Mouse (Mus musculus): ENCODE results near the gene Plscr3.
"Not testable (repeated sequence)": the region's sequence is repeated elsewhere in the genome, so short reads cannot be mapped to it uniquely, and the experiment has no call there.

Plscr3 gene

GRCm38 (mm10) chr11:69834001-69834549 is 12.1 kb upstream of the Plscr3 start:
- DNase-seq, result peak; percentile 57

GRCm38 (mm10) chr11:69835326-69835965 is 10.7 kb upstream of the Plscr3 start:
- DNase-seq, result peak; percentile 64

GRCm38 (mm10) chr11:69835966-69836335 is 10.2 kb upstream of the Plscr3 start:
- DNase-seq, result peak; percentile 71

GRCm38 (mm10) chr11:69836703-69837576 is 9.2 kb upstream of the Plscr3 start:
- peak; percentile 84 for DNase-seq

GRCm38 (mm10) chr11:69837604-69837951 is 8.6 kb upstream of the Plscr3 start, which contains the start of gene Nlgn2:
Nlgn2 (minus strand) TSS chr11:69837784.
- no peak for DNase-seq

- DNase-seq, result peak; percentile 98
Observed at GRCm38 (mm10) chr11:69837952-69838713, 8.0 kb upstream of the Plscr3 start, which contains the start of gene Tmem256. Tmem256 (plus strand) TSS chr11:69838514.

GRCm38 (mm10) chr11:69838714-69839104 is 7.5 kb upstream of the Plscr3 start:
- DNase-seq, result no peak

- DNase-seq, result peak; percentile 62
Observed at GRCm38 (mm10) chr11:69846738-69847688, 837 bp downstream of the Plscr3 start.

- DNase-seq, result peak; percentile 86
Observed at GRCm38 (mm10) chr11:69848021-69848420, 1.8 kb downstream of the Plscr3 start.

- DNase-seq, result peak; percentile 15
Observed at GRCm38 (mm10) chr11:69849128-69849527, 3.0 kb downstream of the Plscr3 start.

- DNase-seq, result no peak
Observed at GRCm38 (mm10) chr11:69849884-69850283, 3.7 kb downstream of the Plscr3 start.

GRCm38 (mm10) chr11:69850754-69851153 is 4.6 kb downstream of the Plscr3 start:
- no peak for DNase-seq

GRCm38 (mm10) chr11:69853994-69854393 is 7.8 kb downstream of the Plscr3 start:
- no peak for DNase-seq

- no peak for DNase-seq
Observed at GRCm38 (mm10) chr11:69854680-69855079, 8.5 kb downstream of the Plscr3 start.

- peak; percentile 63 for DNase-seq
Observed at GRCm38 (mm10) chr11:69855347-69855746, 9.2 kb downstream of the Plscr3 start.

- no peak for DNase-seq
Observed at GRCm38 (mm10) chr11:69858113-69858998, 12.2 kb downstream of the Plscr3 start, which contains the start of gene Tnk1. Tnk1 (minus strand) TSS chr11:69858730.

- not testable (repeated sequence) for DNase-seq
Observed at GRCm38 (mm10) chr11:69863729-69864128, 17.6 kb downstream of the Plscr3 start.

GRCm38 (mm10) chr11:69864138-69864860 is 18.1 kb downstream of the Plscr3 start:
- DNase-seq, result no peak

- DNase-seq, result no peak
Observed at GRCm38 (mm10) chr11:69865561-69865960, 19.4 kb downstream of the Plscr3 start.

GRCm38 (mm10) chr11:69867335-69867734 is 21.2 kb downstream of the Plscr3 start:
- no peak for DNase-seq
